Mouse (Mus musculus): ENCODE measurements around the gene Pik3r1.

DNA sequence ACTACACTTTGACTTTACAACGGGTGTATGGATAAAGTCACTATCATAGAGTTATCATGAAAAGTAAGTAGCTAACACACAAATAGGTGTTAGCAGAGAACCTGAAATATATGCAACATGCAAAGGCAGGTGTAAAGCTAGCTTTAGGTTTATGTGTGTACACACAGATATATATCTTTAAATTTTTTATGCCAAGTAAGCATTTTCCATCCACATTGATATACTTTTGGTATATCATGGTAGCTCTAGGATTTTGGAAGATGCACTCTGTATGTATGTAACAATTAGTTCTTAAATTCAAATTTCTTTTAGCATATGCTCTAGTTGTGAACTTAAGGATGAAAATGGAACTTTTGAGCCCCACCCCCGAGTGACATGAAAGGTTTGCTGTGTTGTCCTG lies 24.0 kb downstream of the Pik3r1 start:
- TF ChIP-seq CTCF (IDR thresholded peaks at IDR 0.05; ENCODE audit: extremely low read depth, insufficient read length, insufficient replicate concordance, low read depth, low read length), result no peak
- TF ChIP-seq POLR2A (IDR thresholded peaks at IDR 0.05; ENCODE audit: low read depth, low read length), result no peak

All from small intestine, adult 2 months (tissue).